Mouse (Mus musculus): ENCODE data around the gene Fam229a. TPM values are rescaled to one million over a fixed set of nuclear protein-coding genes. Genes with fewer than 3 reads are reported as not detected.
"Not testable (repeated sequence)": the region's sequence is repeated elsewhere in the genome, so short reads cannot be mapped to it uniquely, and the experiment has no call there.

Gene Fam229a
- polyA plus RNA-seq, 1 experiment from 2014 or later: not detected

- H3K27me3 ChIP-seq (ENCODE audit: control insufficient read depth, insufficient read depth, low read length); H3K9ac ChIP-seq (ENCODE audit: low read length); H3K9me3 ChIP-seq (replicated peaks; ENCODE audit: control insufficient read depth, low read length); H3K4me3 ChIP-seq (ENCODE audit: low read length); H3K4me2 ChIP-seq (ENCODE audit: low read depth, low read length); ATAC-seq (replicated peaks; ENCODE audit: extremely low read depth, insufficient read depth, low FRiP score); H3K4me1 ChIP-seq (ENCODE audit: control insufficient read depth, insufficient read depth, low read length); H3K27ac ChIP-seq (ENCODE audit: low read length): not testable (repeated sequence)
- H3K36me3 ChIP-seq (ENCODE audit: control insufficient read depth, insufficient read depth): peaks cover 49% of the 10 kb centered on the region
- WGBS: 84% methylated on average over 5 of the region's 6 CpGs
These were observed 37.9 kb downstream of the Fam229a start for GRCm38 (mm10) chr4:129528901-129529300.

DNA sequence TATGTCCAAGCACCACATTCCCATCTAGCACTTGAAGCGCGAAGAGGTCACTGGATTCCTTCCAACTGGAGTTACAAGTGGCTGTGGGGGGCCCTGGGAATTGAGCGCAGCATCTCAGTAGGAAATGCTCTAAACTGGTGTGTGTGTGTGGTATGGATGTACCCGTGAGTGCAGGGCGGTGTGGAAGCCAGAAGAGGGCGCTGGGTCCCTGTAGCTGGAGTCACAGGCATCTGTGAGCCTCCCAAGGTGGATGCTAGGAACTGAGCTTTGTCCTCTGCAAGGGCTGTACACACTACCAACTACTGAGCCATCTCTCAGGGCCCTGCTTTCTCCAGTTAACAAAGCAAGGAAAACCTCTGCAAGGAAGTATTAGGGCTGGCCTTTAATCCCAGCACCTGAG is 49.0 kb downstream of the Fam229a start:
- Histone ChIP-seq H3K4me3 (ENCODE audit: low read length) (no peak overlapping the region), H3K9ac (ENCODE audit: low read length) (no peak overlapping the region), H3K27ac (ENCODE audit: low read length) (no peak overlapping the region), H3K9me3 (replicated peaks; ENCODE audit: control insufficient read depth, low read length) (no peaks in the 10 kb centered on the region), H3K27me3 (ENCODE audit: control insufficient read depth, insufficient read depth, low read length) (no peaks in the 10 kb centered on the region), H3K4me2 (ENCODE audit: low read depth, low read length) (no peak overlapping the region), H3K4me1 (ENCODE audit: control insufficient read depth, insufficient read depth, low read length) (peaks cover 13% of the 10 kb centered on the region), H3K36me3 (ENCODE audit: control insufficient read depth, insufficient read depth) (no peaks in the 10 kb centered on the region)
- no peak for ATAC-seq (replicated peaks; ENCODE audit: extremely low read depth, insufficient read depth, low FRiP score)
- WGBS: 72% methylated on average over 6 of the region's 6 CpGs

Other genes starting within 250 kb of the Fam229a start
- 2.2 and 2.3 TPM in 2 replicates for gene C77080, start 229.8 kb upstream of the Fam229a start, polyA plus RNA-seq (2015; fragmentation: Nextera tagmentation; extraction: Ambion mirVana)
- 1.8 and 1.9 TPM in 2 replicates for gene Sync, start 203.6 kb upstream of the Fam229a start, polyA plus RNA-seq (2015; fragmentation: Nextera tagmentation; extraction: Ambion mirVana)
- 259 and 291 TPM in 2 replicates for gene Rbbp4, start 155.8 kb upstream of the Fam229a start, polyA plus RNA-seq (2015; fragmentation: Nextera tagmentation; extraction: Ambion mirVana)
- 36.9 and 41.7 TPM in 2 replicates for gene Zbtb8os, start 155.5 kb upstream of the Fam229a start, polyA plus RNA-seq (2015; fragmentation: Nextera tagmentation; extraction: Ambion mirVana)
- gene Zbtb8a, start 113.1 kb upstream of the Fam229a start, polyA plus RNA-seq (2015; fragmentation: Nextera tagmentation; extraction: Ambion mirVana): 10.1 and 11.3 TPM in 2 replicates
- gene Zbtb8b, start 50.3 kb upstream of the Fam229a start, polyA plus RNA-seq (2015; fragmentation: Nextera tagmentation; extraction: Ambion mirVana): 6.3 and 7.2 TPM in 2 replicates
- 25.0 and 26.2 TPM in 2 replicates for gene Bsdc1, start 29.6 kb upstream of the Fam229a start, polyA plus RNA-seq (2015; fragmentation: Nextera tagmentation; extraction: Ambion mirVana)
- gene Tssk3, start 168 bp upstream of the Fam229a start, polyA plus RNA-seq (2015; fragmentation: Nextera tagmentation; extraction: Ambion mirVana): not detected in 2 replicates
- 262 and 287 TPM in 2 replicates for gene Marcksl1, start 22.4 kb downstream of the Fam229a start, polyA plus RNA-seq (2015; fragmentation: Nextera tagmentation; extraction: Ambion mirVana)
- 123 and 139 TPM in 2 replicates for gene Hdac1, start 51.5 kb downstream of the Fam229a start, polyA plus RNA-seq (2015; fragmentation: Nextera tagmentation; extraction: Ambion mirVana)
- 45.9 and 121 TPM in 2 replicates for gene Lck, start 82.5 kb downstream of the Fam229a start, polyA plus RNA-seq (2015; fragmentation: Nextera tagmentation; extraction: Ambion mirVana)
- gene Fam167b, start 87.4 kb downstream of the Fam229a start, polyA plus RNA-seq (2015; fragmentation: Nextera tagmentation; extraction: Ambion mirVana): 5.1 and 5.7 TPM in 2 replicates
- 178 and 180 TPM in 2 replicates for gene Eif3i, start 109.5 kb downstream of the Fam229a start, polyA plus RNA-seq (2015; fragmentation: Nextera tagmentation; extraction: Ambion mirVana)
- gene Tmem234, start 109.5 kb downstream of the Fam229a start, polyA plus RNA-seq (2015; fragmentation: Nextera tagmentation; extraction: Ambion mirVana): 148 and 152 TPM in 2 replicates
- gene Dcdc2b, start 123.1 kb downstream of the Fam229a start, polyA plus RNA-seq (2015; fragmentation: Nextera tagmentation; extraction: Ambion mirVana): 1.8 and 2.7 TPM in 2 replicates
- 22.7 and 22.9 TPM in 2 replicates for gene Iqcc, start 127.9 kb downstream of the Fam229a start, polyA plus RNA-seq (2015; fragmentation: Nextera tagmentation; extraction: Ambion mirVana)
- 50.9 and 55.0 TPM in 2 replicates for gene Ccdc28b, start 132.8 kb downstream of the Fam229a start, polyA plus RNA-seq (2015; fragmentation: Nextera tagmentation; extraction: Ambion mirVana)
- gene Txlna, start 149.9 kb downstream of the Fam229a start, polyA plus RNA-seq (2015; fragmentation: Nextera tagmentation; extraction: Ambion mirVana): 47.0 and 48.9 TPM in 2 replicates
- 16.1 and 18.0 TPM in 2 replicates for gene Kpna6, start 181.6 kb downstream of the Fam229a start, polyA plus RNA-seq (2015; fragmentation: Nextera tagmentation; extraction: Ambion mirVana)
- 6.2 and 6.6 TPM in 2 replicates for gene Tmem39b, start 205.6 kb downstream of the Fam229a start, polyA plus RNA-seq (2015; fragmentation: Nextera tagmentation; extraction: Ambion mirVana)